Mouse (Mus musculus) liver, embryonic 14.5 days (tissue): ENCODE measurements at regions not wholly inside any gene's neighbourhood (a gene's known extent, or its start where the extent isn't known, plus 50 kb on each side); places are given as distances from the start of the nearest gene placed in this dataset.

Source experiments
- ATAC-seq: fragments of 200-750 bp; cut with Nextera tagmentation; 2 replicates; pipeline ENCODE4 v1.8.0; 2017; ENCODE audit warnings: moderate number of reproducible peaks, mild to moderate bottlenecking, moderate library complexity; ENCODE audit not compliant: insufficient read depth
- DNase-seq, 3 experiments: peaks; one replicate each; pipeline ENCODE4 v3.0.0-alpha.2; 2012 to 2013; ENCODE audit warnings: low read depth in 3 of 3, low spot score in 3 of 3
- H3K27ac ChIP-seq: fragments of 300-500 bp; sonication (generic); 2 replicates; pipeline ENCODE4 v1.5.1; 2014; ENCODE audit warnings: moderate library complexity, mild to moderate bottlenecking, control low read depth, inconsistent platforms
- H3K27me3 ChIP-seq: fragments of 300-500 bp; sonication (generic); 2 replicates; pipeline ENCODE4 v1.6.1; 2014; ENCODE audit warnings: mild to moderate bottlenecking, low read length, moderate library complexity; ENCODE audit not compliant: control insufficient read depth, insufficient read depth
- H3K36me3 ChIP-seq: fragments of 300-500 bp; sonication (generic); replicated peaks from 2 replicates; pipeline ENCODE4 v1.6.1; 2014; ENCODE audit warnings: low read depth; ENCODE audit not compliant: control insufficient read depth, insufficient read depth
- H3K4me1 ChIP-seq, 2 experiments: fragments of 200-500 bp in 1 of 2; fragments of 300-500 bp in 1 of 2; sonication (generic) in 1 of 2; replicated peaks; 2 replicates each; pipeline ENCODE4 v1.6.1; 2012 to 2014; ENCODE audit warnings: antibody characterized with exemption in 1 of 2, inconsistent platforms in 1 of 2, low read length in 1 of 2; ENCODE audit not compliant: control insufficient read depth in 2 of 2, insufficient read depth in 2 of 2
- H3K4me2 ChIP-seq: fragments of 300-500 bp; sonication (generic); 2 replicates; pipeline ENCODE4 v1.6.1; 2014; ENCODE audit warnings: low read depth, mild to moderate bottlenecking, control low read depth, moderate library complexity
- H3K4me3 ChIP-seq, 2 experiments: fragments of 200-500 bp in 1 of 2; fragments of 300-500 bp in 1 of 2; sonication (generic) in 1 of 2; 2 replicates each; pipeline ENCODE4 v1.5.1; 2012 to 2014; ENCODE audit warnings: low read depth in 2 of 2, low read length in 2 of 2, mild to moderate bottlenecking in 2 of 2, control low read depth in 1 of 2, inconsistent platforms in 1 of 2, moderate library complexity in 1 of 2; ENCODE audit not compliant: insufficient read depth in 1 of 2
- H3K9ac ChIP-seq: fragments of 300-500 bp; sonication (generic); replicated peaks from 2 replicates; pipeline ENCODE4 v1.6.1; 2014; ENCODE audit warnings: mild to moderate bottlenecking, control low read depth, moderate library complexity
- H3K9me3 ChIP-seq: fragments of 300-500 bp; sonication (generic); 2 replicates; pipeline ENCODE4 v1.6.1; 2016; ENCODE audit warnings: low read length, mixed read lengths; ENCODE audit not compliant: control insufficient read depth
- CTCF ChIP-seq: IDR thresholded peaks from 2 replicates; pipeline ENCODE4 v1.5.1; 2016; ENCODE audit warnings: antibody characterized with exemption, low read depth, control low read depth
- EP300 ChIP-seq: IDR thresholded peaks from 2 replicates; pipeline ENCODE4 v1.6.1; 2016; ENCODE audit warnings: antibody characterized with exemption, low read depth
- WGBS: fragments of 180-500 bp; shearing (Covaris S2); extraction: QIAGEN DNeasy Blood & Tissue Kit; methylation state at CpG from one replicate; pipeline ENCODE4 v1.1.7; 2014; ENCODE audit not compliant: insufficient replicate concordance; 5-methylcytosine and 5-hydroxymethylcytosine counted together

DNA sequence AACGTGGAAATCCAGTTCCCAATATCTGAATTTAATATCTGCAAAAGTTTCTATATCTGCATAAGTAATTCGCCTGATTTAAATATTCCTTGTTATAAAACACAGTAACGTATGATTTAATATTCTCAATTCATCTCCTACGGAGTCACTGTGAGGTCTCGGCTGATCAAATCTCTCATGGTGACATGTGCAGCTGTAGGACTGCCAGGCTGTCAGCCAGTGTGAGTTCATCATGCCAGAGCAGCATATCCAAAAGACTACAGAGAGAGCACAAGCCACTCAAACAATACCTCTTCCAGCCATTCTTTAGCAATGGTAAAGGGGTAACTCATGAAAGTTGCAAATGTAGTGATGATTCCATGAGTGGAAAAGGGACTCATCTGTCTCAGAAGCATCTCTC is 514.7 kb upstream of the Ddx18 start:
- Histone ChIP-seq H3K27me3 (no peaks in the 10 kb centered on the region), H3K9ac (no peak overlapping the region), H3K27ac (no peak overlapping the region), H3K4me1 (no peaks in the 10 kb centered on the region), H3K4me2 (no peak overlapping the region), H3K4me3 (no peak overlapping the region), H3K36me3 (no peaks in the 10 kb centered on the region), H3K9me3 (no peaks in the 10 kb centered on the region)
- WGBS: 65% methylated on average over 5 of the region's 5 CpGs
- TF ChIP-seq EP300: no peak
- no peak for TF ChIP-seq CTCF
- no peak for DNase-seq
- ATAC-seq: no peak

DNA sequence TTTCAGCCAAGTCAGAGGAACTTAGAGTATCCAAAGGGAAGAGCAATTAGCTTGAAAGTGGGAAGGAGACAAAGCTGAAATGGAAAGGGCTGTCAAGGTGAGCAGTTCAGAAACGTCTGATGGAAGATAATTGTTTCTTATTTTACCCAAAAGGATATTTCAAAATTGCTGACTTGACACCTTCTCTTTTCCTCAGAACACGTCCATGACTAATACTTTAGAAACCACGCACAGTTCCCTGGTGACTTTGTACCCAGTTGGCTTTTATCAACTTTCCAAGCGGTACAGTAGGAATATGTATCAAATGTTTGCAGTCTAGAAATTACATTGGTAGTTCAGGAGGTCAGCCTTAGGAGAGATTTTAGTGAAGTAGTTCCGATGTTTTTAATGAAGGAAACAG is 508.3 kb upstream of the Ddx18 start:
- TF ChIP-seq CTCF (no peak), EP300 (no peak)
- Histone ChIP-seq H3K9me3 (no peaks in the 10 kb centered on the region), H3K4me2 (no peak overlapping the region), H3K9ac (no peak overlapping the region), H3K27ac (no peak overlapping the region), H3K4me1 (no peaks in the 10 kb centered on the region), H3K4me3 (no peak overlapping the region), H3K27me3 (no peaks in the 10 kb centered on the region), H3K36me3 (no peaks in the 10 kb centered on the region)
- WGBS: 51% methylated on average over 5 of the region's 5 CpGs
- ATAC-seq (no peak), DNase-seq (no peak)

DNA sequence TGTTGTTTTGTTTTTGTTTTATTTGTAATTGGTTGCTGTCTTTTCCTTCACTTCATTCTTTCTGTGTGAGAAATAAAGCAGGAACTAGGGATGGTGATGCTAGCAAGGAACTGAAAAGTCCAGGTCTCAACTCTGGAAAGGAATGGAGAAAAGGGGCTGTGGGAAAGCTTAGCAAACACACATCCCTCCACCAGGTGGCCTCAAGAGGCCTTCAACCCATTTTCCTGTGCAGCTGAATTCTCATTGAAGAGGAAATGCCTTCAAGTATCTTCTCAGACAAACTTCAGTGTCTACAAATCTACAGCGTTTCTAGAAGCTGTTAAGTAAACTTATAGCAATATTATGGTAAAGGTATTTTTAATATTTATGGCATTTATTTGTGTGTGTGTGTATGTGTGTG is 487.4 kb upstream of the Ddx18 start:
- ATAC-seq: no peak
- DNase-seq: no peak
- Histone ChIP-seq H3K4me2 (no peak overlapping the region), H3K4me3 (no peak overlapping the region), H3K9ac (no peak overlapping the region), H3K4me1 (no peaks in the 10 kb centered on the region), H3K27me3 (no peaks in the 10 kb centered on the region), H3K27ac (no peak overlapping the region), H3K36me3 (no peaks in the 10 kb centered on the region), H3K9me3 (no peaks in the 10 kb centered on the region)
- TF ChIP-seq CTCF (no peak), EP300 (no peak)
- WGBS: 49% methylated on average over 1 of the region's 1 CpGs

DNA sequence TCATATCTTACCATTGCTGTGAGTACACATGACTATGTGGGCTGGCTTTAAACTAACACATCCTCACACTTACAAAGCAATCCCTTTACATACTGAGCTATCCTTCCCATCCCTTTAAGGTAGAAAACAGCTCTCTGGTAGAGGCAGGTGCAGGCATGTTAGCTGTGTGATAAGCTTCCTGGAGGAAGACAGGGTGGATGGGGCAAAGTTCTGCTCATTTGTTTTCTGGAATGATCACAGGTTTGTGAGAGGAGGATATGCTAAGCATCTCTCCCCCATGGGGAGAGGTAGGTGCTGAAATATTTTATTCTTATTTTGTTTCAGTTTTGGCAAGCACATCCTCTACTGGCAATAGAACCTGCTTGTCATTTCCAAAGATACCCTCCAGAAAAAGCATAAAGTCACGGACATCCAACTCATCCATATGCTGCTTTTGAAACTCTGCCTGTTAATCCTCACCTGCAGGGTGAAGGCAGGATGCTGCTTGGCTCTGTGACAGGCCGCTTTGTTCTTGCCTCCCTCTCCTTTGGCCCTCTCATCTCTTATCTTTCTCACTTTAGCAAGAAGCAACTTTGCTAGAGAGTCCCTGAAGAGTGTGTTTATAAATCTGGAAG is 480.4 kb upstream of the Ddx18 start:
- no peaks in the 10 kb centered on the region for H3K9me3 ChIP-seq
- no peak overlapping the region for H3K4me2 ChIP-seq
- DNase-seq: no peak
- H3K27ac ChIP-seq: no peak overlapping the region
- no peaks in the 10 kb centered on the region for H3K36me3 ChIP-seq
- H3K4me3 ChIP-seq: no peak overlapping the region
- no peaks in the 10 kb centered on the region for H3K4me1 ChIP-seq
- H3K9ac ChIP-seq: no peak overlapping the region
- TF ChIP-seq CTCF (no peak), EP300 (no peak)
- ATAC-seq: no peak
- WGBS: 46% methylated on average over 2 of the region's 2 CpGs
- H3K27me3 ChIP-seq: no peaks in the 10 kb centered on the region

DNA sequence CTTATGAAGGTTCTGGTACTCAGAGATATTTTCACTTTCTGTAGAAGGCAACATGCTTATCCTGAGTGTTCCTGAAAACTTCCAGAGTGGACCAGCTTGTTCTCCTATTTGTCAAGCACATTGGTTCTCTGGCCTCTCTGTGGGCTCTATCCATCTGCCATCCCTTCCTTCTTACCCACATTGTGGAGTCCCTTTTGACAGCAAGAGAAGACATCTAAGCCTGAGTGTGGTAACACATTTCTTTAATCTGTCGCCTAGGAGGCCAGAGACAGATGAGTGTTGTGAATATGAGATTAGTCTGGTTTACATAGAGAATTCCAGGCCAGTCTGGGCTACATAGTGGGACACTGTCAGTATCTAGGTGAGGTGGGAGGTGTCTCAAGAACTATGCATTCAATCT is 476.1 kb upstream of the Ddx18 start:
- ATAC-seq: no peak
- no peak overlapping the region for H3K4me2 ChIP-seq
- no peaks in the 10 kb centered on the region for H3K36me3 ChIP-seq
- no peak overlapping the region for H3K27ac ChIP-seq
- no peaks in the 10 kb centered on the region for H3K4me1 ChIP-seq
- 55% methylated on average over 1 of the region's 1 CpGs for WGBS
- H3K27me3 ChIP-seq: no peaks in the 10 kb centered on the region
- no peak overlapping the region for H3K9ac ChIP-seq
- H3K9me3 ChIP-seq: no peaks in the 10 kb centered on the region
- DNase-seq: no peak
- TF ChIP-seq CTCF (no peak), EP300 (no peak)
- no peak overlapping the region for H3K4me3 ChIP-seq
